Mouse (Mus musculus) thymus, adult 2 months (tissue): ENCODE measurements around the gene Cfap99. TPM values are rescaled to one million over a fixed set of nuclear protein-coding genes. Genes with fewer than 3 reads are reported as not detected.

Experiments
- DNase-seq: peaks from one replicate; pipeline ENCODE4 v3.0.0; 2021
- H3K27ac ChIP-seq: fragments of 200-500 bp; 2 replicates; pipeline ENCODE4 v1.5.1; 2012; ENCODE audit warnings: low read length, control low read depth; ENCODE audit not compliant: control insufficient read depth, insufficient read depth
- H3K27me3 ChIP-seq: fragments of 200-500 bp; 2 replicates; pipeline ENCODE4 v1.6.1; 2012; ENCODE audit warnings: mild to moderate bottlenecking, low read length, moderate library complexity, mixed read lengths; ENCODE audit not compliant: control insufficient read depth, insufficient read depth
- H3K36me3 ChIP-seq: fragments of 200-500 bp; 2 replicates; pipeline ENCODE4 v1.6.1; 2012; ENCODE audit warnings: mild to moderate bottlenecking, low read length, moderate library complexity; ENCODE audit not compliant: control insufficient read depth, insufficient read depth
- H3K4me1 ChIP-seq: fragments of 200-500 bp; replicated peaks from 2 replicates; pipeline ENCODE4 v1.6.1; 2012; ENCODE audit warnings: low read length; ENCODE audit not compliant: control insufficient read depth, insufficient read depth
- H3K4me3 ChIP-seq: fragments of 200-500 bp; 2 replicates; pipeline ENCODE4 v1.5.1; 2012; ENCODE audit warnings: mild to moderate bottlenecking, low read length, control low read depth, moderate library complexity; ENCODE audit not compliant: control insufficient read depth, insufficient read depth
- CTCF ChIP-seq: fragments of 200-500 bp; IDR thresholded peaks from 2 replicates; pipeline ENCODE4 v1.5.1; 2012; ENCODE audit warnings: mild to moderate bottlenecking, control low read depth, low read length, moderate library complexity, borderline replicate concordance; ENCODE audit not compliant: control insufficient read depth, poor library complexity, insufficient read depth; ENCODE audit errors: extremely low read depth
- POLR2A ChIP-seq: fragments of 200-500 bp; IDR thresholded peaks from 2 replicates; pipeline ENCODE4 v1.6.1; 2012; ENCODE audit warnings: mild to moderate bottlenecking, low read length, control low read depth, moderate library complexity; ENCODE audit not compliant: control insufficient read depth, poor library complexity, insufficient read depth; ENCODE audit errors: extremely low read depth
- WGBS: fragments of 180-500 bp; shearing (Covaris S2); methylation state at CpG from one replicate; pipeline ENCODE4 v1.1.7; 2018; 5-methylcytosine and 5-hydroxymethylcytosine counted together
- polyA plus RNA-seq: library from polyadenylated mRNA; depleted of rRNA; stranded (reverse); fragments of >200 nt; gene quantifications from 2 replicates; pipeline ENCODE4 v1.2.3, GENCODE M21; 2012

Cfap99 gene
- polyA plus RNA-seq, 1 experiment: not detected

DNA sequence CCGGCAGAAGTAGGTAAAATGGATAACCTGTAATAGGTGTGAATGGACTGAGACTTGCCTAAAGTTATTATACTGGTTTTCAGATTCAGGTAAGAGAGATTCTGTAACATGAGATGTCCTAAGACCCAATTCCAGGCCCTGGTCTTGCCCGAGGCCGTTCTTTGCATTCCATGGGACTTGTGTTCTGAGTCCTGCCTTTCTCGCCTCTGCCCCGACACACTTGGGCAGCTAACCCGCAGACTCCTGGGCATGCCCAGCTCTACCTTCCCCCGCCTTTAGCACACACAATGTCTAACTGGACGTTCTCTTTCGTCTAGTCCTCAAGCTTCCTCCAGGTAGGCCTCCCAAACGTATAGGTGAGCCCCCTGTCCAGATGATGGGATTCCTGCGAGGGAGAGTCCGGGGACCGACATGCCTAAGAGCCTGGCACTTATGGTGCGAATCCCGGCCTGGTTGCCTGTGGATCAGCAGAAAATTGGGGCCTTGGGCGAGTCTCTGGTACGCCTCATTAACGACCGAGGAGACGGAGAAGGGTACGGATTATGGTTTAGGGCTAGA lies 47.2 kb downstream of the Cfap99 start:
- TF ChIP-seq POLR2A: no peak
- 0 out of 2 replicates have a peak, but pooled peaks have one; percentile 3 for TF ChIP-seq CTCF
- H3K27ac ChIP-seq: peak overlapping the region; percentile 70; the same call in 1 of the 2 replicates
- no peaks in the 10 kb centered on the region for H3K36me3 ChIP-seq
- H3K4me1 ChIP-seq: peaks cover 6% of the 10 kb centered on the region
- 2% methylated on average over 21 of the region's 21 CpGs for WGBS
- no peak for DNase-seq
- peak overlapping the region; percentile 73 for H3K4me3 ChIP-seq
- no peaks in the 10 kb centered on the region for H3K27me3 ChIP-seq

DNA sequence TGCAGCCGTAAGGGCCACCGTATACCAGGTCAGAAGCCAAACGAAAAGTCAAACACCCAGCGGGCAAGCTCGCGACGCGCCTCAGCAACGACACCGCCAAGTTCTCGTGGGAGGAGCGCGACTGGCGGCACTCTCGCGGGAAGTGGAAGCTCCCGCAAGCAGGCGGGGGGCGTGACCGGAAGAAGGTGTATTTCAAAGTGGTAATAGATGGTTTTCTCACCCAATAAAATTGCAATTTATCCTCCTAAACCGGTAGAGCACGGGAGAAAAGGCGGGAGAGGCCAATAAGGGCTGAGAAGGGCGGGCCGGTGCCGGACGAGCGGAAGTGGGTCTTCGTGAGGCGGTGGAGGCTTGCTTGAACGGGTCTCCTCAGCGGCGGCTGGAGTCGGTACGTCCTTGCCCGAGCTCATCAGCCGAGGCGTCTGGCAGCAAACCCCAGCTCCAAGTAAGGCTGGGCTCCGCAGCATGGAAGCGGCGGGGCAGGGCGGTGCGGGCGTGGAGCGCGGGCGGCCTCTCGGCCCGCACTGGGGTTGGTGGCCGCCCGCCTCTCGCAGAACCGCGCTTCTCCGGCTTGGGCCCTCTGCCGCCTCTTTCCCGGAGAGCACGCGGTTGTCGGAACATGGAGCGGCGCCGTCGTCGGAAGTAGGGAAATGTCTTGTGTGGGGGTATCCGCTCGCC lies 47.8 kb downstream of the Cfap99 start, which contains the start of gene Rnf4:
TSS of gene Rnf4 (plus strand) at position 193 of the 678 bp plus-strand sequence.
- Histone ChIP-seq H3K36me3 (no peaks in the 10 kb centered on the region), H3K27me3 (no peaks in the 10 kb centered on the region), H3K4me1 (peaks cover 6% of the 10 kb centered on the region), H3K4me3 (peak within 1 kb of the TSS; percentile 77), H3K27ac (peak within 1 kb of the TSS; percentile 70)
- DNase-seq: peak; percentile 99
- peak; percentile 18; the same call in 1 of the 2 replicates for TF ChIP-seq CTCF
- TF ChIP-seq POLR2A: peak; percentile 87
- WGBS: under 1% methylated on average over 67 of the region's 67 CpGs

DNA sequence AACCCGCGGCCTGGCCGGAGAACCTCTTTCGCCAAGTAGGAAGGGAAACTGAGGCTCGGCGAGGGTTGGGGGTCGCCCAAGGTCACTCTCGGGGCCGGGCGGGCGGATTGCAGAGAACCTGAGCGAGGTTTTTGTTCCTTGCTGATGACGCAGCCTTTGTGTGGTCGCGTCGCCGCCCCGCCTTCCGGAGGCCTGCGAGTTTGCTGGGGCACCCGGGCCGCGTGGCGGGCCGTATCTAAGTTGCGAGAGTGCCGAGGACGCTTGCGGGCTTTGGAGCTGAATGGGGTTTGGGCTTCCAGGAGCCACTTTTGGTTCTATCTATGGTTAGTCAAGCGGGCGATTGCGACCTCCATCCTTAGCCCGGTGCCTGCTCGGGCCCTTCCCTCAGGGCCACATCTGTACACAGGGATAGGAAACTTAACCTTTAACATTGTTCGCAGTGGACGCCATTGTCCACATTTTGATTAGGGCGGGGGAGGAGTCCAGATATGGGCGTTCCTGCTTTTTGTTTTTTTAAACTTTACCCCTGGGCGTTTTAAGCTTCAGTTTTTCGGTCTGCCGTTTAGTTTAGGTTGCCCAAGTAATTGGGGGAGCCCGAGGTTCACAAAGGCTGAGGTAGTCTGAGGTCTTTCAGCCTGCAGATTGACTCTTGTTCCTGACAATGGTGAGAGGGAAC lies 48.5 kb downstream of the Cfap99 start:
- peak; percentile 69 for DNase-seq
- H3K27ac ChIP-seq: peak overlapping the region; percentile 63
- TF ChIP-seq CTCF: no peak
- TF ChIP-seq POLR2A: no peak
- no peaks in the 10 kb centered on the region for H3K27me3 ChIP-seq
- H3K4me1 ChIP-seq: peaks cover 6% of the 10 kb centered on the region
- H3K36me3 ChIP-seq: no peaks in the 10 kb centered on the region
- under 1% methylated on average over 42 of the region's 42 CpGs for WGBS
- H3K4me3 ChIP-seq: peak overlapping the region; percentile 77

DNA sequence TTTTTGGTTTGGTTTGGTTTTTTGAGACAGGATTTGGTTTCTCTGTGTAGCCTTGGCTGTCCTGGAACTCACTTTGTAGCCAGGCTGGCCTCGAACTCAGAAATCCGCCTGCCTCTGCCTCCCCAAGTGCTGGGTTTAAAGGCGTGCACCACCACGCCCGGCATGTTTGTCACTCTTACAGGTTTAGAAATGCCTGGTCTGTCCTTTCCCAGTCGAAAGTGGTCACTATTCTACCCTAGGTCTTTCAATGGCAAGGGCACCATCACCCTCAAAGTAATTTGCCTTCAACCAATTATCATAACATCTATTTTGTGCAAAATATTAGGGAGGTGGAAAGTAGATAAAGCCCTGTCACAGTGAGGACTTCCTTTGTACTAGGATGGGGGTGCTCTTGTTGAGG lies 51.8 kb downstream of the Cfap99 start:
- no peaks in the 10 kb centered on the region for H3K27me3 ChIP-seq
- no peak overlapping the region for H3K4me3 ChIP-seq
- peaks cover 26% of the 10 kb centered on the region for H3K36me3 ChIP-seq
- no peak for DNase-seq
- H3K4me1 ChIP-seq: peaks cover 6% of the 10 kb centered on the region
- H3K27ac ChIP-seq: no peak overlapping the region
- TF ChIP-seq POLR2A (no peak), CTCF (no peak)
- 97% methylated on average over 6 of the region's 6 CpGs for WGBS

DNA sequence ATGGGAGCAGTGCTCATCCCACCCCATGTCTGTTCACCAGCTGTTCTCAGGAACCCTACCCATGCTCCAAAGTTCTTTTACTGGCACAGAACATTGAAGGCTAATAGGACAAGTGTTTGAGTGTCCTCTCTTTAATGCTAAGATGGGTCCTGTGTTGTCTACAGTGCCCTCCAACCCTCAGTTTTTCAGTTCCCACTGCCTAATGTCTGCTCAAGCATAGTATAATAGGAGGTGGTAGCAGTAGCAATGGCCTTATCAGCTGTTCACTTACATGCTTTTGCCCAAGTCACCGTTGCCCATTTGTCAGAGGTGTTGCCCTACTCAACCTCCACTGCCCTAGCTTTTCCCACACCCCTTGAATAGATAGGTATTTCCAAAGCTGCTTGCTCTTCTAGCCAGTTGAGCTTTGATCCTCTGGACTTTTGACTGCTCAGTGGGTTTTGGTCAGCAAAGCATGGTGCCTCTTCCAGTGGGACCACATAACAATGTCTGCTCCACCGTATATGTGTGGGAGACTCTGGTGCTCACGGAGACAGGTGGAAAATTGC lies 63.8 kb downstream of the Cfap99 start:
- H3K36me3 ChIP-seq: peaks cover 86% of the 10 kb centered on the region

DNA sequence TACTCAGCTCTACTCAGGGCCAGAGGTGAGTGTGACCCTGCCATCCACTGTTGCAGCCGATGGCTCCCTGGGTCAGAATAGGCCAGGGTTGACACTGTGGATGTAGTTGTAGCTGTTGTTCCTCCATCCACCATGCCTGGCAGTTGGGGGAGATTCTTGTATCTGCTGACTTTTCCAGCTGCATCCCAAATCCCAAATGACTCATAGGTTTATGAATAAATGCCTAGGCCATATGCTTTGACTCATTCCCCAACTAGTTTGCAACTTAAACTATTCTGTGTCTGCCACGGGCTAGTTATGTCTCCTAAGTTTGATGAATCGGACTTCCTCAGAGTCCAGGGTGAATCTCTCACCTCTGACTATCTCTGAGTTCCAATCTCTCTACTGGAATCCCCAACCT lies 71.9 kb downstream of the Cfap99 start:
- peaks cover 20% of the 10 kb centered on the region for H3K36me3 ChIP-seq
- no peaks in the 10 kb centered on the region for H3K4me1 ChIP-seq
- 96% methylated on average over 3 of the region's 3 CpGs for WGBS
- H3K27me3 ChIP-seq: no peaks in the 10 kb centered on the region
- no peak overlapping the region for H3K27ac ChIP-seq
- no peak for DNase-seq
- no peak overlapping the region for H3K4me3 ChIP-seq
- TF ChIP-seq CTCF: no peak
- TF ChIP-seq POLR2A: no peak

More for the DNA sequence above, 63.8 kb downstream of the Cfap99 start:
- H3K27me3 ChIP-seq: no peaks in the 10 kb centered on the region
- H3K4me1 ChIP-seq: no peaks in the 10 kb centered on the region
- TF ChIP-seq CTCF (no peak), POLR2A (no peak)
- no peak for DNase-seq
- H3K4me3 ChIP-seq: no peak overlapping the region
- 100% methylated on average over 3 of the region's 3 CpGs for WGBS
- H3K27ac ChIP-seq: no peak overlapping the region
